15 mouse cellular contexts compared by ENCODE assay signal in the genomic region with DNA sequence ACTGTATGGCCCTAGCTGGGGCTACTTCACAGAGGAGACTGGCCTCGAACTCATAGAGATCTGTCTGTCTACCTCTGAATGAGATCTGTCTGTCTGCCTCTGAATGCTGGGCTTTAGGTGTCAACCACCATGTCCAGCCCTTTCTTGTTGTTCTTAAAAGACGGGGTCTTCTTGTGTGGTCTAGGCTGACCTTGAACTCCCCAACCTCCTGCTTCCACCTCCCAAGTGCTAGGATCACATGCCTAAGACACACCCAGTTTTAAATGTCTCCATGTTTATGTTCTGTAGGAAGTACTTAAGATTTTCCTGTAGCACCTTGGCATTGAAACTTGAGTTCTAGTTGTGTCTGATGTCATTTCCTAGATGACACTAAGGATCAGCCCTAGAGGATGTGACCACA. TPM values are rescaled to one million over a fixed set of nuclear protein-coding genes. Genes with fewer than 3 reads are reported as not detected.
DNase-seq lines count a peak whose midpoint lies in the region; ATAC-seq and TF ChIP-seq lines count a peak whose summit lies in the region.
"Had no signal": no experiment of that assay in that cellular context is flagged by ENCODE, and none has a peak within 500 bp of the region (broad histone marks: within the 10 kb centered on the region; RNA-seq: fewer than 3 reads in every experiment).

No protein-coding gene starts in this region.

- ATAC-seq in forebrain, embryonic 15.5 days (replicated peaks) = no peak
- no peak for ATAC-seq in neural tube, embryonic 15.5 days (ENCODE audit: low FRiP score)
- ATAC-seq in cerebellum, adult (ENCODE audit: insufficient number of reproducible peaks, low FRiP score, low TSS enrichment) = no peak

- H3K27me3 ChIP-seq in embryonic facial prominence, embryonic 10.5 days (replicated peaks; ENCODE audit: low read depth, poor library complexity, severe bottlenecking) = peaks cover 41% of the 10 kb centered on the region
- no peaks in the 10 kb centered on the region for H3K27me3 ChIP-seq in forebrain, embryonic 15.5 days
- H3K27me3 ChIP-seq in midbrain, embryonic 10.5 days (ENCODE audit: low read depth, poor library complexity, severe bottlenecking) = peaks cover 31% of the 10 kb centered on the region
- no peaks in the 10 kb centered on the region for H3K27me3 ChIP-seq in neural tube, embryonic 15.5 days (replicated peaks)
- no peaks in the 10 kb centered on the region for H3K27me3 ChIP-seq in cerebellum, adult 2 months (ENCODE audit: control insufficient read depth, insufficient read depth, low read length)
- H3K27me3 ChIP-seq: CH12.LX had no signal

- H3K27ac ChIP-seq in embryonic facial prominence, embryonic 10.5 days (replicated peaks) = 0 out of 2 replicates have a peak overlapping the region, but pooled peaks have one; percentile 75
- H3K27ac ChIP-seq in forebrain, embryonic 15.5 days (replicated peaks) = peak overlapping the region; percentile 89
- H3K27ac ChIP-seq in midbrain, embryonic 10.5 days (replicated peaks) = peak overlapping the region; percentile 93
- peak overlapping the region; percentile 81 for H3K27ac ChIP-seq in neural tube, embryonic 15.5 days (replicated peaks)
- no peak overlapping the region for H3K27ac ChIP-seq in cerebellum, adult 2 months (ENCODE audit: insufficient read depth, low read length)

- no peak overlapping the region for H3K9ac ChIP-seq in forebrain, embryonic 15.5 days (replicated peaks)
- H3K9ac ChIP-seq in neural tube, embryonic 15.5 days (replicated peaks) = no peak overlapping the region
- H3K9ac ChIP-seq: heart, embryonic 12.5 days; kidney, embryonic 15.5 days; lung, embryonic 14.5 days had no signal

- no peak overlapping the region for H3K4me3 ChIP-seq in embryonic facial prominence, embryonic 10.5 days
- H3K4me3 ChIP-seq in forebrain, embryonic 15.5 days = no peak overlapping the region
- no peak overlapping the region for H3K4me3 ChIP-seq in midbrain, embryonic 10.5 days
- no peak overlapping the region for H3K4me3 ChIP-seq in neural tube, embryonic 15.5 days (replicated peaks)
- H3K4me3 ChIP-seq in cerebellum, adult 2 months (replicated peaks; ENCODE audit: insufficient read depth, low read depth, low read length) = no peak overlapping the region
- H3K4me3 ChIP-seq: heart, embryonic 12.5 days; kidney, embryonic 15.5 days had no signal

- no peak for DNase-seq in embryonic facial prominence, embryonic 10.5 days (ENCODE audit: low spot score)
- DNase-seq in midbrain, embryonic 10.5 days (ENCODE audit: low spot score) = no peak
- DNase-seq in cerebellum, adult 2 months = no peak
- DNase-seq in right cerebral cortex, adult 2 months (ENCODE audit: low spot score in 2 of 2) = no peak
- DNase-seq: adrenal gland, postnatal 14 days; embryo, embryonic 11 days; gastrocnemius, postnatal 36 days; lung, embryonic 14.5 days; right cerebral cortex, postnatal 4 days had no signal

- no peak for TF ChIP-seq CTCF in cerebellum, adult 2 months (IDR thresholded peaks at IDR 0.05; ENCODE audit: borderline replicate concordance, insufficient read depth, low read depth, low read length)

- no peak for TF ChIP-seq POLR2A in cerebellum, adult 2 months (IDR thresholded peaks at IDR 0.05; ENCODE audit: borderline replicate concordance, insufficient read depth, low read length)

- peaks cover 43% of the 10 kb centered on the region for H3K4me1 ChIP-seq in embryonic facial prominence, embryonic 10.5 days
- H3K4me1 ChIP-seq in forebrain, embryonic 15.5 days = peaks cover 52% of the 10 kb centered on the region
- peaks cover 66% of the 10 kb centered on the region for H3K4me1 ChIP-seq in midbrain, embryonic 10.5 days
- H3K4me1 ChIP-seq in neural tube, embryonic 15.5 days = peaks cover 58% of the 10 kb centered on the region
- H3K4me1 ChIP-seq in cerebellum, adult 2 months (ENCODE audit: control insufficient read depth, insufficient read depth, low read length) = peaks cover 21% of the 10 kb centered on the region

- 86% methylated on average over 2 of the region's 2 CpGs for whole genome bisulfite sequencing in embryonic facial prominence, embryonic 10.5 days
- WGBS in forebrain, embryonic 15.5 days = 76% methylated on average over 2 of the region's 2 CpGs
- 88% methylated on average over 2 of the region's 2 CpGs for WGBS in midbrain, embryonic 10.5 days
- WGBS in neural tube, embryonic 15.5 days = 53% methylated on average over 2 of the region's 2 CpGs
- 85% methylated on average over 2 of the region's 2 CpGs for WGBS in cerebellum, adult 2 months

- H3K4me2 ChIP-seq in forebrain, embryonic 15.5 days (replicated peaks) = no peak overlapping the region
- H3K4me2 ChIP-seq in neural tube, embryonic 15.5 days = no peak overlapping the region; the same call in 1 of the 2 replicates
- H3K4me2 ChIP-seq: kidney, embryonic 15.5 days had no signal

- H3K9me3 ChIP-seq in embryonic facial prominence, embryonic 10.5 days = no peaks in the 10 kb centered on the region
- no peaks in the 10 kb centered on the region for H3K9me3 ChIP-seq in forebrain, embryonic 15.5 days
- H3K9me3 ChIP-seq in midbrain, embryonic 10.5 days (replicated peaks) = no peaks in the 10 kb centered on the region
- H3K9me3 ChIP-seq in neural tube, embryonic 15.5 days (replicated peaks) = no peaks in the 10 kb centered on the region
- H3K9me3 ChIP-seq: heart, embryonic 12.5 days; kidney, embryonic 15.5 days had no signal

- no peaks in the 10 kb centered on the region for H3K36me3 ChIP-seq in embryonic facial prominence, embryonic 10.5 days (replicated peaks)
- H3K36me3 ChIP-seq in forebrain, embryonic 15.5 days = 0 out of 2 replicates have a peak, but pooled peaks cover 2% of the 10 kb centered on the region
- peaks cover 12% of the 10 kb centered on the region; the same call in 1 of the 2 replicates for H3K36me3 ChIP-seq in midbrain, embryonic 10.5 days
- peaks cover 3% of the 10 kb centered on the region; the same call in 1 of the 2 replicates for H3K36me3 ChIP-seq in neural tube, embryonic 15.5 days
- H3K36me3 ChIP-seq: heart, embryonic 12.5 days; kidney, embryonic 15.5 days had no signal

RNA-seq across cellular contexts. Expression of a gene that starts 5.3 kb away (rescaled TPM):
- polyA plus RNA-seq in embryonic facial prominence, embryonic 10.5 days (2016; fragmentation: Nextera tagmentation; extraction: Ambion mirVana) = 2.1 and 2.3 TPM in 2 replicates
- 84.5 and 90.8 TPM in 2 replicates for polyA plus RNA-seq in forebrain, embryonic 15.5 days (2015; fragmentation: Nextera tagmentation; extraction: Ambion mirVana)
- 8.4 and 13.5 TPM in 2 replicates for polyA plus RNA-seq in midbrain, embryonic 10.5 days (2016; fragmentation: Nextera tagmentation; extraction: Ambion mirVana)
- polyA plus RNA-seq in neural tube, embryonic 15.5 days (2015; fragmentation: Nextera tagmentation; extraction: Ambion mirVana) = 145 and 180 TPM in 2 replicates
- 118 and 124 TPM in 2 replicates for polyA plus RNA-seq in cerebellum, adult 2 months (2012; rRNA removed)

RNA-seq across cellular contexts. Expression of a gene that starts 56.1 kb away (rescaled TPM):
- polyA plus RNA-seq in embryonic facial prominence, embryonic 10.5 days (2016; fragmentation: Nextera tagmentation; extraction: Ambion mirVana) = 44.0 and 45.6 TPM in 2 replicates
- polyA plus RNA-seq in forebrain, embryonic 15.5 days (2015; fragmentation: Nextera tagmentation; extraction: Ambion mirVana) = 34.9 and 36.4 TPM in 2 replicates
- polyA plus RNA-seq in midbrain, embryonic 10.5 days (2016; fragmentation: Nextera tagmentation; extraction: Ambion mirVana) = 45.1 and 45.6 TPM in 2 replicates
- polyA plus RNA-seq in neural tube, embryonic 15.5 days (2015; fragmentation: Nextera tagmentation; extraction: Ambion mirVana) = 38.0 and 41.0 TPM in 2 replicates
- polyA plus RNA-seq in cerebellum, adult 2 months (2012; rRNA removed) = 24.7 and 26.0 TPM in 2 replicates
